Mouse (Mus musculus) B cell, adult 2 months (primary cell): ENCODE measurements at regions not wholly inside any gene's neighbourhood (a gene's known extent, or its start where the extent isn't known, plus 50 kb on each side); places are given as distances from the start of the nearest gene placed in this dataset.

Source experiments
- DNase-seq, 2 experiments: peaks; one replicate each; pipeline ENCODE4 v3.0.0; 2022

DNA sequence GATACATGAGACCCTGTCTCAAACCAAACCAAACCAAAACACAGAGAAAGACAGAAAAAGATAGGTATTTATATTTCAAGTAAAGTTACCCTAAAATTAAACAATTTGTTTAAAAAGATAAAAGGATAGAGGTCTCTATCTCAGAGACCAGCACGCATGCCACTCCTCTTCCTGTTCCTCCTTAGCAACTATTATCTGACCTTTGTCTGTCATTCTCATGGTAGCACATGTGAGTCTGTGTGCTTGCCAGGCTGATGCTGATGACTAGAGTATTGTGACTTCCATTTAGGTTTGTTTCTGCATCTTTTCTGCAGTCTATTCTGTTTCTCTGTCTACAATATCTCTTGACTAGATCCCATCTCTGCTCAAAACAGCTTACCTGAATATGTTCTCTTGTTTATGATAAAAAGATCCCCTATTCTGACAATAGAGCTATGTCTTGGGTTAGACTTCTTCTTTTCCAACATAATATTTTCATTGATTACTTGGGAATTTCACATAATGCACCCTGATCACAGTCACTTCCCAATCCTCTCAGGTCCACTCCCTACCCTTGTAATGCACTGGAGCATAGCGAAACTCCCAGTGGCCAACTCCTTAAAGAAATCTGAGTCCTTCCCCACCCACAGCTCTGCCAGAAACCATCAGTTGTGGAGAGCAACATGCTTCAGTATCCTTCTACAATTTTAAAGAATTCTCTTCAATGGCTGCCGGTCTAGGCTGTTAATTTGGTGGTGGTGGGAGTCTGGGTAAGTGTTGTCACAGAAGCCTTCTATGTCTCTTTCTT lies 115.7 kb upstream of the Nrp1 start:
- no peak for DNase-seq

DNA sequence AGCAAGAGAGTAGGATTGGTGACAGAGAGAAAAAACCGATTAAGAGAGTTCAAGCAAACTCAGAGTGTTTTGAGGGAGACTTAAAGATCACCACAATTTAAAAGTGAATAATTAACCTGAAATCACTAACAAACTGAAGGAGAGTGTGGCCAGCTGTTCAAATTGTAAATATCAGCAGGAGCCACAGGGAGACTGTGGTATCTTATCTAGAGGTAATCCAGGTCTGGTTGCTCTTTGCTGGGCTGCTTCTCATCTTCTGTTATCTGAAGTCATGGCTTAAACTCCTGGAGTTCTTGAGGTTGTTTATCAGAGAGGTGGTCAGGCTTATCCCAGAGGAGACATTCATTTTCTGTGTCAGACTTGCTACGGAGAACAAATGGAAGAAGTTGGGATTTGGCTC lies 106.7 kb upstream of the Nrp1 start:
- DNase-seq, result no peak

DNA sequence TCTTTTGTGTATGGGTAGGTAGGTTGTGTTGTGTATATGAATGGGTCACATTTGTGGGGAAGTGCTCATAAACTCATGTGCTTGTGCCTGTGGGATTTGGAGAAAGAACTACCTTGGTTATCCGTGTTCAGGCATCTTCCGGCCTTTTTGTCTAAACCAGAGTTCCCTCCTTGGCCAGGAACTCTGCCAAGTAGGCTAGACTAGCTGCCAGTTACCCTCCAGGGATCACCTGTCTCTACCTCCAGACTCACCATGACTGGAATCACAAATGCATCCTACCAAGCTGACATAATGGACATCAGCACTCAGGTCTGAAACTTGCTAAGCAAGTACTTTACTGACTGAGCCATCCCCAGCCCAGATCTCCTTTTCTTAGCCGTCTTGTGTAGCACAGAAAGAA lies 97.6 kb upstream of the Nrp1 start:
- DNase-seq, result no peak

DNA sequence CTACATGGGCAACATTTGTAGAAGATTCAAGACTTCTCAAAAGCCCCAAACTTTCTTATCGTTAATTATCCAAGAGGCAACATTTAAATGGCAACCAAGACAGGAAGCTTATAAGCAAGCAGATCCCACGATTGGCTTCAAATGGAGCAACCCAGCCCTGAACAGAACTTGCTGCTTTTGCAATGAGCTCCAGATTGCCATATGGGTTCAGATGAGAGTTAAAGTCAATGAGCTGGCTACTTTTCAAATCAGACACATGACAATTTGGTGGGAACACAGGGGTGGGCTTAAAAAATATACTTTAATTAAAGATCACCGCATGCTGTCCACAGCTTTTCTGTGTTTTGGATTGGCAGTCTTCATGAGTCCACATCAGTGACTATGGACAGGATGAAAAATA lies 97.0 kb upstream of the Nrp1 start:
- DNase-seq, result no peak

DNA sequence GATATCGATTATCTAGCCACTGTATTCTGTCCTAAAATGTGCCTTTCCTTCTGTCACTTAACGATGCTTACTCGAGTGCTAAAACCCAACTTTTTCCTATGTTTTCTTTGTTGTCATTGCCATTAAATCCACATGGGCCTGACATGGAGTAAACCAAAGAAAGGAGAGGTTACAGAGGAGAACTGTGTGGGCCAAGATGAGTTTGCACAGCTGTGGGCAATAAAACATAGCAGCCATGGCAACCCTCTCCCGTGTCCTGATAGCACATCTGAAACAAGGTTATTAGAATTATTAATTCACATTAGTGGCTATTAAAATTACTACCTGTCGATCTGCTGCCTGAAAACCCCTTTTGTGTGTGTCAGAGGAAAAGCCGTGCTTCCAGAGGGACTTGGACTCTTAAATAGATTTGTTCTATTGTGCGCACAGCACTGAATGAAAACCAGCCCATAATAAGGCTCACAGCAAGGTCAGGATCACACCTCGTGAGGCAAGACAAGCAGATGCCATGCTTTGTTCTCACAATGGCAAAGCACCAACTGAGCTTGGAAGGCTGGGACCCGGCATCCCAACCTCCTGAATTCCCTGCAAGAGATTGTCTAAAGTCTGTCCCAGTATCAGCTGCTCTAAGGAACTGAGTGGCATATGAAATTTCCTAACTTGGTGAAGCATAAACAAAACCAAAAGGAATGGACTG lies 95.0 kb upstream of the Nrp1 start:
- DNase-seq, result no peak

DNA sequence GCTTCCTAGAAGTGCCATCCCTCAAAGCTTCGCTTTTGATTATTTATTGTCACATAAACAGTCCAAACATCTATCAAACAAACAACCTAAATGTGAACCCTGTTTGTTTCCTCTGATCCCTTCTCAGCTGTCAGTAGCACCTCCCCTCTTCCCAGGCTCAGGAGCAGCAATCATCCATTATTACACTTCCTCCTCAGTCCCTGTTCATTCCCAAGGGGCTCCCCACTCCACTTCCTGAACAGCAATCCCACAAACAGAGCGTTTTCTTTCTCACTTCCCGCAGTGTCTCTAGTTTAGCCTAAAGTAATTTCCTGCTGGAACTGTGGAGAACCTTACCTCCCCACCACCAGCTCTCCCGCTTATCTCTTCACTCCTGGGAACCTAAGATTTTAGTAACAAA lies 91.1 kb upstream of the Nrp1 start:
- DNase-seq, result no peak

DNA sequence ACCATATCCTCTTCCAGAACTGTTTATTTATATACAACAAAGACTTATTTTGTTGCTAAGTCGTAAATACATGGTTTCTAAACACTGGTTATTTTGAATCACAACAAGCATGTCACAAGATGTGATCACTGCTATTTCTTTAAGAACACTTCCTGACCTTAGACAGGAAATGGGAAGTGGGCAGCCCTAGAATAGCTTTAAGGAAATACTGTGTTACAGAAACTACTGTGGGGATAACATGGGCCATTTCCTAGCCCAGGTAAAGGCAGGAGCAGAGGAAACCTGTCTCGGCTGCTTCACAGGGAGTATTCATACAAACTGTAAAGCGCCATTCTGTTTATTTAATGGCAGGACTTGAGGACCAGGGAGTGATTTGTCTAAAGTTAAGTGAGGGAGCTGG lies 90.4 kb upstream of the Nrp1 start:
- DNase-seq, result no peak

DNA sequence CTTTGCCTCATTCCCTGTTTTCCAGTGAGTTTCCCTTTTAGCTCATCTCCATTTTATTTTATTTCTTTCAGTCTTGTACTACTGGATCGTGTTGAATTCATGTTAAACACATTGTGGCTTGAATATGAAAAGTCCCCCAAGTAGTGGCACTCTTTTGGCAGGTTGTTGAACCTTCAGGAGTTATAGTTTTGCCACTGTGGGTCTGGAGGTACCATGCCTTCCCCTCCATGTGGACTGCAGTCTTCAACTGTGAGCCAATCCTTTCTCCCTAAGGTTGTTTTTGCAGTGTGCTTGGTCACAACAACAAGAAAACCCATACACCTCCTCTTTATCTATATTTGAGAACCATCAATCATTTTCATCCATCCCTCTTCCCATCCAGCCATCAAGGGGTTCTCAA lies 88.9 kb upstream of the Nrp1 start:
- DNase-seq, result no peak

DNA sequence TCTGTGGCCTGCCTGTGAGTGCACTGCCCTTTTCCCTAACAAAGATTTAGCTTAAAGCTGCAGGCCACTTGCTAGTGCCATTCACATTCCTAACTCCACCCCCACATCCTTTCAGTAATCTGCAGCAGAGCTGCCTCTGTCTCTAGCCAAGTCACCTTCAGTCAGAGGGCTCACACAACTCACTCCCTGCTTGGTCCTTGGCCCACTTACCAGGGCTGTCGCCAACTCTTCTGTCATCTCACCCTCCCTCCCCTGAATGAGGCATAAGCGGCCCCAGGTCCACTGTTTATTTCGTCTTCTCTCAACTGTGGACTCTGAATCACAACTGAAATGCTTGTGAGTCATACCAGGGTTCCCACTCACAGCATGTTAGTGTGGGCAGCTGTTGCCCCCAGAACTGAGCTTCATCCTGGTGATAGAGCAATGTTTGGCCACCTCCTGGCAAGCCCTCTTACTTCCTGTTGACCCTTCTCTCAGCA lies 85.5 kb upstream of the Nrp1 start:
- DNase-seq, result no peak

DNA sequence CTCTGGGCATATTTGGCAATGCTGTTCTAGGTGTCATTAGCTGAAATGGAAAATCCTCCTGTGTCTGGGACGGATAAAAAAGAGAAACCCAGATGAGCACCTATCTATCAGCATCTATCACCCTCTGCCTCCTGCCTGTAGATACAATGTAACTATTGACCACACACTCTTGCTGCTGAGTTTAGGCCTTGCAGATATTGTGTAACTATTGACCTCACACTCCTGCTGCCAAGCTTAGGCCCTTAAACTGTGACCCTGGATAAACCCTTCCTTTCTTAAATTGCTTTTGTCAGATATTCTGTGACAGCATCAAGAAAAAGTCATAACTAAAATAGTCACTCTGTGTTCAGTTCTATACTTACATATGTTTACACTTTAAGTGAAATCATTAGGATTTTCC lies 81.9 kb upstream of the Nrp1 start:
- DNase-seq, result no peak

DNA sequence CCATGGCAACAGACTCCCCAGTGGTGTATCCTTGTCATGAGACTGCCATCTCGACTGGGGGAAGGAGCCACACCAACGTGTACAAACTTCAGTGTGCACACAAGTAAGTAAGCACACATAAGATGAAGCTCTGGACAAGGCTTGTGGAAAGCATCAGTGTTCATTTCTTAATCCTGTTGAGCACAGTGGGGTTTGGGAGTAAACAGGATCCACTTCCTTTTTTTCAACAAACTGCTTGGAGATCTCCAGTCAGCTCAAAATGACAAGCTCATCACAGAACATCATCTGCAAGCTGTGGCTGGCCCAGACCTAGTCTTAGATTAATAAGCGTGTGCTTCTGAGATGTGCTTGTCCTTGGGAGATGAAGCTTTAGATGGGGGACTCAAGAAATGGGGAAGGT lies 75.6 kb upstream of the Nrp1 start:
- DNase-seq, result no peak

DNA sequence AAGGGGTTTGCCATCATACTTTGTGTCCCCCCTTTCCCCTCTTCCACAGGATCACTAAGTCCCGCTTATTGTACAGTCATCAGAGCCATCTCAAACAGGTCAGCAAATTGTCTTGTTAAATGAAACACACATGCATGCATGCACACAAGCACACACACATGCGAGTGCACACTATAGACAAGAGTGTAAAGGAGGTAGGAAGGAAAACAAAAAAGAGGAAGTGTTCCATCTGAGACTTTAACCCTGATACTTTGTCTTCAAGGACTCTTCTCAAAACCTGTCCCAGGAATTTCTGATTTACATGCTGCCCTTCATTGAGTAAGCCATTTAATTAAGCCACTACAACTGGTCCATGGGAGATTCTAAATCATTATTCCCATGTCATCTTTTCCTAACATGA lies 75.0 kb upstream of the Nrp1 start:
- peak in 1 of 2 experiments; percentile 1 for DNase-seq

DNA sequence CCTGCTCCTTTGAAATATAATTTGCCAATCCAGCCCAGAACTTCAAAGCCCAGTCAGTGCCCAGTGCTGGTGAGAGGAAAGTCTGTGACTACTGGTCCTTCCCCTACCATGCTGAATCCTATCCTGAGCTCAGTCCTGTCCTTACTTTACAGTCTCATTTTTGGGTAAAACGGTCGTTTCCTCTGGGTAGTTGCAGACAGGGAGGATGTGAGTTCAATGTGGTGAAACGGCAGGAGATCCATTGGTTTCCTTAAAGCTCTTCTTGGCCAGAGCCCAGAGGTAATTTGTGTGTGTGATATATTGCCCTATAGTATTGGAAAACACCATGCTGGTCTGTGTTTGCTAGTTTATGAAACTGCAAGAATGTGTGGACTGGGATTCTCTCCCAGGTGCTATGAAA lies 73.6 kb upstream of the Nrp1 start:
- DNase-seq, result no peak

DNA sequence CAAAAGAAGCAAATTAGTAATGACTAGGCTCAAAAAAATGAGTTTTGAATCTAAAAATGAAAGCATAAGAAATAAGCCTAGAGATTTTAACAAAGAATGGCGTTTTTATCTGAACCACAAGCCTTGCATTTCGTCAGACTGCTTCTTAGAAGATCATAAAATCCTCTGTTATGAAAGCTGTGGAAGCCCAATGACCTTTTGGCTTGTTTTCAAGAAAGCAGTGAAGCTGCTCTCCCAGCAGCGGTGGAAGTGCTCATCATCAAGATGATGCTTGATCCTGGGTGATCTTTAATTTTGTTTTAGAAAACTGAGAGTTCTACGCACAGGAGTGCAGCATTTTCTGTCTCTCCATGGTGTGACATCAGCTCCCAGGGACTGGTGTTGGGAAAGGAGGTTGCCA lies 68.3 kb upstream of the Nrp1 start:
- DNase-seq, result no peak

DNA sequence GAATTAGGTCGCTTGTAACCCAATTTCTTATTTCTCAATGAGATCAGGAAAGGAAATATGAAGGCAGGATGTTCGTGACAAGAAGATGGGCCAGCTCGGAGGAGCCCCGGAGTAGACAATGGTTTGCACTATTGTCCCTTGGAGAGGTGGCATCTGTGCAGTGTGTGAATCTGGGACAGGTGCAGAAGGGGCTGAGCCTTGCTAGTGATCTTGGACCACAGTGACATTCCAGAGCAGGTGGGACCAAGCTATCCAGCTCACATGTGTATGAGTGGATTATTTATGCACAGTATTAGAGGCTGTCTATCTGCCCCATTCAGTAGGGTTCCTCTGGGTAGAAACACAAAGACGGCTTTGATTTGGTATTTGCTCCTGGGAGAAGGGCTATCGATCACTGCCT lies 66.0 kb upstream of the Nrp1 start:
- no peak for DNase-seq

DNA sequence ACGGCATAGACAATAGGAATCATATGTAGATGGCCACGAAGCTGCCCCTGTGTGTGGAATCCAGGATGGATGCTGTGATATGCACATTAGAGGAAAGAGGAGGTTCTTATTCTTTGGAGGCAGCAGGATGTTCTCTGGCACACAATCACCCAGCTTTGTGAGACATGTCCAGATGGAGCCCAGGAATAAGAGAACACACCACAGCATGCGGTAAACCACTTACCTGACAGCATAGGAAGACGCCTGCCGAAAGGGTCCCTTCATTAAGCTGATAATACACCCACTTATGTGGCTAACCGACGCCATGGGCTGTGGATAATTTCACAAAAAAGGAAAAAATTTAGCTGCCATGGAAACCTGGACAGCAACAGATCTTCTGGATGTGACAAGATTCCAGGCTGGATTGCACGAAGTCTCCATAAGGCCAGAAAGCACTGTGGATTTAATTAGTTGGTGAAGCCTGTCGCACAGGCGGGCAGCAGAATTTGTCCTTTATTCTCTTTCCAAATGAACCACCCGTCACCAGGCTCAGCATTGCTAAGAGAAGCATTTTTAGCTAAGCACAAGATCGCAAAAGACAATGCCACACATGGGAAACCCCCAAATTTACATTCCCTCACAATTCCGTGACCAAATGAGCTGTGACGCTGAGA lies 61.5 kb upstream of the Nrp1 start:
- DNase-seq, result no peak

DNA sequence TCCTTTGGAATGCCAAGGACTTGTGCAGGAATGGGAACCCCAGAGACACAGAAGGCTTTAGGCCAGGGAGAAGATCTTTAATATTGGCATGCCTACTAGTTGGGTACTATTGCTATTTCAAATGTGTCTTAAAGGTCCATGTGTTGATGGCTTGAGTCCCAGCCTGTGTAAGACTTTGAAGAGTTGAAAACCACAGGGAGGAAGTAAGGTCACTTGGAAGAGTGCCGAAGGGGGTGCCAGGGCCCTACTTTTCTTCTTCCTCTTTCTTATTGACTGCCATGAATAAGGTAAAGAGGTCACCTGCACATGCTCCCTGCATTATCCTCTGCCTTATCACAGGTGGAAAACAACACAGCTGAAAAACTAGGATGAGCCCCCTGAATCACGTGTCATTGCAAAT lies 56.1 kb upstream of the Nrp1 start:
- peak in 1 of 2 experiments; percentile 3 for DNase-seq
